Mouse (Mus musculus): Measurements from ENCODE around the gene Xylb.

GRCm38 (mm10) chr9:119363229-119363628, 6.0 kb downstream of the Xylb start:
- no peak for TF ChIP-seq GATA1 (IDR thresholded peaks at IDR 0.05; ENCODE audit: low read length)
- no peak for TF ChIP-seq TAL1 (IDR thresholded peaks at IDR 0.05; ENCODE audit: low read length)
